Mouse (Mus musculus): ENCODE results near the gene Galnt14. TPM values are rescaled to one million over a fixed set of nuclear protein-coding genes. Genes with fewer than 3 reads are reported as not detected.

The Galnt14 gene
- polyA plus RNA-seq, 1 experiment from 2014 or later: 0.94 TPM

- no peak for DNase-seq (ENCODE audit: low spot score)
- no peak overlapping the region for H3K27ac ChIP-seq
- H3K9me3 ChIP-seq (replicated peaks): no peaks in the 10 kb centered on the region
- no peaks in the 10 kb centered on the region for H3K27me3 ChIP-seq (ENCODE audit: low read depth, poor library complexity, severe bottlenecking)
- no peaks in the 10 kb centered on the region for H3K4me1 ChIP-seq
- no peak overlapping the region for H3K4me3 ChIP-seq
- WGBS: 73% methylated on average over 3 of the region's 3 CpGs
- no peaks in the 10 kb centered on the region for H3K36me3 ChIP-seq
Observed at GRCm38 (mm10) chr17:73453646-73454045, 256.6 kb downstream of the Galnt14 start.

GRCm38 (mm10) chr17:73452151-73452760 lies 258.0 kb downstream of the Galnt14 start:
- no peaks in the 10 kb centered on the region for H3K36me3 ChIP-seq
- no peak for DNase-seq (ENCODE audit: low spot score)
- H3K27ac ChIP-seq: no peak overlapping the region
- H3K4me1 ChIP-seq: no peaks in the 10 kb centered on the region
- WGBS: 93% methylated on average over 4 of the region's 4 CpGs
- H3K4me3 ChIP-seq: no peak overlapping the region
- H3K9me3 ChIP-seq (replicated peaks): no peaks in the 10 kb centered on the region
- no peaks in the 10 kb centered on the region for H3K27me3 ChIP-seq (ENCODE audit: low read depth, poor library complexity, severe bottlenecking)

- no peak overlapping the region for H3K27ac ChIP-seq
- no peaks in the 10 kb centered on the region for H3K36me3 ChIP-seq
- H3K4me3 ChIP-seq: no peak overlapping the region
- DNase-seq (ENCODE audit: low spot score): no peak
- no peaks in the 10 kb centered on the region for H3K9me3 ChIP-seq (replicated peaks)
- H3K4me1 ChIP-seq: no peaks in the 10 kb centered on the region
- no peaks in the 10 kb centered on the region for H3K27me3 ChIP-seq (ENCODE audit: low read depth, poor library complexity, severe bottlenecking)
Observed at GRCm38 (mm10) chr17:73449104-73449503, 261.1 kb downstream of the Galnt14 start.

Other genes with a start within 250 kb of the Galnt14 start
- gene Ehd3, start 93.7 kb upstream of the Galnt14 start, polyA plus RNA-seq (2016; fragmentation: Nextera tagmentation; extraction: Ambion mirVana): 9.8 and 11.8 TPM in 2 replicates
- gene Xdh, start 239.7 kb upstream of the Galnt14 start, polyA plus RNA-seq (2016; fragmentation: Nextera tagmentation; extraction: Ambion mirVana): 0.21 and 0.36 TPM in 2 replicates